Mouse (Mus musculus) layer of hippocampus, postnatal 14 days (tissue): ENCODE results near the gene Slc50a1. TPM values are rescaled to one million over a fixed set of nuclear protein-coding genes. Genes with fewer than 3 reads are reported as not detected.

Source experiments
- DNase-seq, 2 experiments: peaks; one replicate each; pipeline ENCODE4 v3.0.0; 2021 to 2022; ENCODE audit warnings: low spot score in 2 of 2, mixed read lengths in 1 of 2
- total RNA-seq, 2 experiments: library from RNA; stranded (reverse); gene quantifications; 2 replicates each; pipeline ENCODE4 v1.2.3; 2021

The Slc50a1 gene
- total RNA-seq, 2 experiments from 2014 or later = 37.1 to 40.2 TPM

DNA sequence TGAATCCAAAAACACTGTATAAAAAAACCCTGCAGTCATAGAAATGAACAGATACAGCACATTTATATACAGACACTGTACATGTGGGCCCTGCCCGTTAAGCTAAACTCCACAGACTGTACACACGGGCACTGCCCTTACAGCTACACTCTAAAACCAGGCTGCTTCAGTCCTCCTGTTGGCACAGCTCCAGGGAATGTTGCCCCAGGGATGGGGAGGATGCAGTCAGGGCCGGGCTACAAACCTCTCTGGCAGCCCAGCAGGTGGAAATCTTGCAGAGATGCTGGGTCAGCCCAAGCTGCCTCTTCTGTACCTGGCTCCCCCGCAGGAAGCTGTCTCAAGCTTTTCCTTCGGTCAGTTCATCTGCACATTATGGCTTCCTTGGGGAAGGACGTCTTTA is 1.4 kb upstream of the Slc50a1 start:
- DNase-seq = no peak

DNA sequence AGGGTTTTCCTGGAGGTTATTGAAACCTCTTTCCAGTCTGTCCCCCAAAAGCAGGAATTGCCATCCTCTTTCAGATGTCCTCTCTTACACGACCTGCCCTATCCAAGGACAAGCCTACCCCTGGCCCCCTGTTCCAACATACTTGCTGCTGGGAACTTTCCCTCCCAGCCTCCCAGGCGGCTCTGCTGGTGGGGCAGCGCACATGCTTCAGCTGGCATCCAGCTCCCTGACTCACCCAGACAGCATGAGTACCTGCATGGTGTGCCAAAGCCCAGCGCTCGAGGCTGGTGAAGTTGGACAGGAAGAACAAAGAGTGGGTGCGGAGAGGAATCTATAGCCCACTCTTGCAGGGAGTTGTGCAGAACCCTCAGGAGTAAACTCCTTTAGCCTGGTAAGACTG is 521 bp upstream of the Slc50a1 start:
- peak; percentile 48 to 66 for DNase-seq

DNA sequence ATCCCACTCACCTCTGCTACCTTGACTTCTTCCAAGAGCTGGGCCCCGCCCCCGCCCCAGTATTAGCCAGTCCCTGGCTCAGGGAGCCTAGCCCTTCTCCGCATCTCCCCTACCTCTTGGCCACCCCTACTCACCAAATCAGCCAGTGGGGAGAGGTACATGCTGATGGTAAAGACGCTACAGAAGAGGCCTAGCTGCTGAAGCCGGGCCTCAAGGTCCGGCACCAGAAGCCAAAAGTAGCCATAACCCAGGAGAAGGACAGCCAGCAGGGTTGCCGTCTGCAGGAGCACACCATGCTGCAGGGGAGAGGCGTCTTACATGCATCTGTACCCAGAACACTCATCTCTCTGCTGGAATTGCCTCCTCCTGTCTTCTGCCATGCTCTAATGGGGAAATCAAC is 1.5 kb downstream of the Slc50a1 start:
- DNase-seq = no peak

DNA sequence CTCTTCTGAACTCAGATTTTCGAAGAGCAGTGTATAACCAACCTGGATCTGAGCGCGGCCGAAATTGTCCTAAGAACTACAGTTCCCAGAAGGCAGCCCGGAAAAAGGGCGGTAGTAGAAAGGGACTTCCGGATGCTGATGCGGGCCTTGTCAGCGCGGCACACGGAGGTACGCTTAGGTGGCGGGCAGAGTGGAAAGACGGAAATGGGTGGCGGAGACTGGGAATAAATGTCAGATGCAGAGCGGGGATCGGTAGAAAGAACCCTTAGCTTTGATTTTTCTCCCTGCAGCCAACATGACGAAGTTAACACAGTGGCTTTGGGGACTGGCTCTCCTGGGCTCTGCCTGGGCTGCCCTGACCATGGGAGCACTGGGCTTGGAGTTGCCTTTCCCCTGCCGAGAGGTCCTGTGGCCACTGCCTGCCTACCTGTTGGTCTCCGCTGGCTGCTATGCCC is 3.9 kb downstream of the Slc50a1 start:
- peak; percentile 76 to 87 for DNase-seq

DNA sequence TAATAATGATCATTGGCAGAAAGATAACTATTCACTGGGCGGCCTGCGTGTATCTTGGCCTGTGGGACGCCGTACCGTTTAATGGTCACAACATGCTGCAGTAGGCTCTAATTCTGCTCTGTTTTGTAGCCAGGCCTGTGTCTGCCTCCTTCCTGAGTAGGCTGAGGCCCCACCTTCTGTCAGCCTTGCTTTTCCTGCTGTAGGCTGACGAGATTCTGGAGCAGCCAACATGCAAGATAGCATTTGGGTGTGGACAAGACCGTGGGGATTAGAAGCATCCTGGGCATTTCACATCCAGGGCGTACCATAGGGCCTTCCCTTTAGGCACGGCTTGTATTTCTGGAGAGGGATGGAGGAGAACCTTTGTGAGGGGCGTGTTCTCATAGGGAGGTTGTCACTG is 8.0 kb downstream of the Slc50a1 start:
- DNase-seq = no peak

DNA sequence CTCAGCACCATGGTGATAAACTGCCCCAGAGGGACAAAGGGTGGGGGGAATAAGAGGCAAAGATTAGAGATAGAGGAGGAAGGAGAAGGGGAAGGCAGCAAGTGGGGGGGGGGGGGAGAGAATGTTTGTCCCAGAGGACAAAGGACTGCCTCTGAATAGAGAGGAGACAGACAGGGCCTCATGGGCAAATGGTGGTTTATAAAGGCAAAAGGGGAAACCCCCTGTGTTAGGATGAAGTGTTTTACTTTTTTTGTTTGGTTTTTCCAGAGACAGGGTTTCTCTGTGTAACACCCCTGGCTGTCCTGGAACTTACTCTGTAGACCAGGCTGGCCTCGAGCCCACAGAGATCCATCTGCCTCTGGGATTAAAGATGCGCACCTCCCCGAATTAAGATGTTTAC is 10.2 kb downstream of the Slc50a1 start:
- no peak for DNase-seq

DNA sequence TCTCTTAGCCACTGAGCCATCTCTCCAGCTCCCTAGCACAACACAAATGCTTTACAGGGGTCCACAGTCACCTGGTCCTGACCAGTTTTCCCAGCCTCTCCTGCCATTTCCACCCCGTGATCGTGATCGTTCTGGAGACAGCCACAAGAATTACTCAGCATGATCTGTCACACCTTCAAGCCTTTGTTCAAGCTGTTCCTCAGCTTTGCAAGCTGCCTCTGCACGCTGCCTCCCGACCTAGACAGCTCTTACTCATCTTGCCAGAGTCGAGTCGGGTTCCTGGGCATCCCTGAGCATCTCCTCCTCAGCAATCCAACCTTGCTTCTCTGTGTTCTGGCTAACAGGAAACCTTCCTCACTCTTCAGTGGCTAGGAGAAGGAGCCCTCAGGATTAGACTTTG is 11.3 kb downstream of the Slc50a1 start, which contains the start of gene Dpm3:
Dpm3 (plus strand) TSS at position 283 of the 400 bp plus-strand sequence.
- no peak for DNase-seq

DNA sequence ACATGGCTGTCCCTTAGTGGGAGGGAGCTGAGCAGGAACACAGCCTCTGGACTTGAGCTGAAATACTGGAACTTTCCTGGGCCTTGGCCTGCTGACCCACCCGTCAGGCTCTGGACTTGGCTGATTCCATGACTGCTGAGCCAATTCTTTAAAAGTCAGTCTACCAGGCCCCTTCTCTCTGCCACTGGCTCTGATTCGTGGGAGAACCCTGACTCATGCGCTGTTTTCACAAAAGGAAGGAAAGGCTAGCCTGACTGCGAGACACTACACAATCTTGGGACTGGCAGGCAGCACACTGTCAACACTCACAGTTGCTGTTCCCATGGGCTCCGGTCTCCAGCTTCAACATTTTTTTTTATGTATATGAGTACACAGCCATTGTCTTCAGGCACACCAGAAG is 14.2 kb downstream of the Slc50a1 start:
- no peak for DNase-seq

DNA sequence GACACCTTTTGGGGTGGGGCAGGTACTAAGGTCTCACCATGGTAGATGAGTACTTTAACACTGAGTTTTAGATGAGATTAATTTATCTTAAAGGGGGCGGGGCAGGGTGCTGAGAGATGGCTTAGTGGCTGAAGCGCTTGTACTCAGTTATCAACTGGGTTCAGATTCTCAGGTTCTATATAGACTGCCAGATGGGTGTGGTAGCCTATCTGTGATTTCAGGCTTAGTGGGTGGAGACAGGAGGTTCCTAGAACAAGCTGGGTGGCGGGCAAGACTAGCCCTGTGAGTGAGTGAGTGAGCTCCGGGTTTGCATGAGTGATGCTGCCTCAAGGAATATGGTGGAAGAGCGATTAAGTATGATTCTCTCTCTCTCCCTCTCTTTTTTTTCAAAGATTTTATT is 15.4 kb downstream of the Slc50a1 start:
- no peak for DNase-seq

DNA sequence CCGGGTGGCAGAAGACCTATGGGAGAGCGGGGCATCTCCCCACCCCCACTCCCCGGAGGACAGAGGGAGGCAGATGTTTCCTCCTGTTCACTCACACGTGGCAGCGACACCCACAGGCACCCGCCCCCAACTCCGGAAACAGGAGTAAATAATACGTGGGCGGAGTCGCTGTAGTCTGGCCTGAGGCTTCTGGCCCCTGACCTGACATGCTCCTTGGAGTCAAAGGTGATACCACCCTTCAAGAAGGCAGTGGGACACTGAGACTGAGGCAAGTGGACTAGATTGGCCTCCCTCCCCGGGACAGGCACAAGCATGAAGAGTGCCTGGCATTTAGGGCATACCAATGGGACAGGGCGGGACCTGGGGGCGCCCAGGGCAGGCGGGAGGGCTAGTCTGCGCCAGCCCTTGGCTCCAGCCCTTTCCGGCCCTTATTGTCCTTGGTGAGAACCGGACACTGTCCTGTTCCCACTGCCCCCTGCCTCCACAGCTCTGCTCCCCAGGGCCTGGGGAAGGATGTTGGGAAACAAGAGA is 18.9 kb downstream of the Slc50a1 start:
- DNase-seq = no peak

DNA sequence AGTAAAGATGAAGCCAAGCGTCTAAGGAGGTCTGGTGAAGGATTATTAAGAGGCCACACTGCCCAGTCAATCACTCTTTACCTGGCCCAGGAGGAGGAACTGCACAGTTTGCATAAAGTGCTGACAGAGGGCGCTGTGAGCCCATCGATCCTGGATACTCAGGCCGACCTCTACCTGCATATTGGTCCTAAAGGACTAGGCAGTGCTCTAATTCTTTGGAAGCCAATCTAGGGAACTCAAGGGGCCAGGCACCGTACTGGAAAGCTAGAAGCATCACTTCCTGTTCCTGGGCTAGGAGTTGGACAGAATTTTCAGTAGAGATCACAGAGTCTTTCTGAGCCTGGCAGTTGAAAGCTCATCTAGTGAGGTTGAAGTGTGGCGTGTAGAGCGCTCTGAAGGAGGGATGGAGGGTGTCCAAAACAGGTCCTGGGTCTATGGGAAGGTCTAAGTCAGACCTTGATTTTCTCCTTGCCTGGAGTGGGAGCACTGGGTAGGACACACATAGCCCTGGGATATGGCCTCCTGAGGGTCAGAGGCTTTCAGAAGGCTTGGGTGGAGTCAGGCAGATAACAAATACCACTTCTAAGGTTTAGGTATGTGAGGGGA is 19.8 kb downstream of the Slc50a1 start:
- no peak for DNase-seq

DNA sequence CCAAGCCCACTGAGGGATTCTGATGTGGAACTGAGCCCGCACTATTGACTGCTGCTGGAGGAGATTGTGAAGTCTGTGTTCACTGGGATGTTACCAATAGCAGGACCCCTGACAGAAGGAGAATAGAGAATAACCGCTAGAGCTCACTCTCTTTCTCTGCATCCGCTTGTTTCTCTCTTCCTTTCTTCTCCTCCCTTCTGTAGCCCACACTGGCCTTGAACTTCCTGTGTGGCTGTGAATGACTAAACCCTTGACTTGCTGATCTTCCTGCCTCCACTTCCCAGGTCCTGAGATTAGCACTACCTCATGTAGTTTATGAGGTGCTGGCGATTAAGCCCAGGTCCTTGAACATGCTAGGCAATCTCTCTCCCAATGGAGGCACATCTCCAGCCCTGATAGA is 22.9 kb downstream of the Slc50a1 start:
- no peak for DNase-seq

DNA sequence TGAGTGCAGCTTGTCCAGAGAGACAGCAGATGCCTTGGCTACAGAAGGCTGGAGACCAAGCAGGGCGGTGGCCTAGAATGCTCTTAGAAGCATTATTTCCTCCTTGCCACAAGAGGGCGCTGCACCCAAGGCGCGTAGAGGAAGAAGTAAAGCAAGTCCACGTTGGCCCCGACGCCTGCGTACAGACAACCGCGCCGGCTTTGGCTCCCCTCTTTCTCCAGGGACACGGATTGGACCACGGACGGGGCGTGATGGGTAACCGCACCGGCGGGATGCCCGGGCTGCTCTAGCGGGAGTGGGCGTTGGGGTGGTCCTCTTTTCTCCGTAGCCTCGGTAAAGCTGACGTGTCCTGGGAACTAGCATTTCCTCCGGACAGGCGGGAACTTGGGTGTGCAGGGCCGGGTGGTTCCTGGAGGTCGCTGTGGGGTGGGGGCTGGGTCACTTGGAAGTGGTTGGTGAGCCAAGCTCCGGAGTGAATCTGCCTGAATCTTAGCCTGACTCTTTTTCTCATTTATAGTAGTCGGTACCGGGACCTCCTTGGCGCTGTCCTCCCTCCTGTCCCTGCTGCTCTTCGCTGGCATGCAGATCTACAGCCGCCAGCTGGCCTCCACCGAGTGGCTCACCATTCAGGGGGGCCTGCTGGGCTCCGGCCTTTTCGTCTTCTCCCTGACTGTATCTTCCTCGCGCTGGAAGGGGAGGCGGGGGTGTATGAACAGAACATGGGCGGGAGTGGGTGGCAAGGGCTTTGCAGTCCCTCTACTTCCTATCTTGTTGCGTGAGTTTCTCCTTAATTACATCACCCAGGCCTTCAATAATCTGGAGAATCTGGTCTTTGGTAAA is 23.9 kb downstream of the Slc50a1 start, which contains the start of gene Trim46:
Trim46 (minus strand) TSS at position 49 of the 840 bp plus-strand sequence.
- DNase-seq = peak; percentile 87 to 93

DNA sequence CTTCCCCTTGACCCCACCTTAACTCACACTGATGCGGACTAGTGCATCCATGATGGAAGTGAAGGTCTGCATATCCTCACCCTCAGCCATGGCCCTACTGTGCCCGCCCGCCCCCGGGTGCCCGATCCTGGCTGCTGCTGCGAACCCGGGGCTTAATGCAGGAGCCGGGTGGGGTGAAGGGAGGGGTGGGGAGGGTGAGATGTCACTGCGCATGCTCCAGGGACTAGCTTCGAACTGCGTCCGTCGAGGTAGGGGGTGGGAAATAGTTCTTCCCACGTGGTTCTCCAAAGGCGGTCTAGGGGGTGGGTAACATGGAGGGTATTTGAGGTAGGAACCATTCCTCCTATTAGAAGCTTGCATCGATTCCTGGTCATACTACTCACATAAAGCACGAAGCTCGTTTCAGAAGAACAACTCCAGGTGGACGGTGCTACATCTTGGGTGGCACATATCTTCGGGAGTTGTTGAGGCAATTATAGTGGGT is 24.6 kb downstream of the Slc50a1 start, which contains the start of gene Krtcap2:
Krtcap2 (plus strand) TSS at position 279 of the 484 bp plus-strand sequence.
- DNase-seq = peak; percentile 64 to 85

DNA sequence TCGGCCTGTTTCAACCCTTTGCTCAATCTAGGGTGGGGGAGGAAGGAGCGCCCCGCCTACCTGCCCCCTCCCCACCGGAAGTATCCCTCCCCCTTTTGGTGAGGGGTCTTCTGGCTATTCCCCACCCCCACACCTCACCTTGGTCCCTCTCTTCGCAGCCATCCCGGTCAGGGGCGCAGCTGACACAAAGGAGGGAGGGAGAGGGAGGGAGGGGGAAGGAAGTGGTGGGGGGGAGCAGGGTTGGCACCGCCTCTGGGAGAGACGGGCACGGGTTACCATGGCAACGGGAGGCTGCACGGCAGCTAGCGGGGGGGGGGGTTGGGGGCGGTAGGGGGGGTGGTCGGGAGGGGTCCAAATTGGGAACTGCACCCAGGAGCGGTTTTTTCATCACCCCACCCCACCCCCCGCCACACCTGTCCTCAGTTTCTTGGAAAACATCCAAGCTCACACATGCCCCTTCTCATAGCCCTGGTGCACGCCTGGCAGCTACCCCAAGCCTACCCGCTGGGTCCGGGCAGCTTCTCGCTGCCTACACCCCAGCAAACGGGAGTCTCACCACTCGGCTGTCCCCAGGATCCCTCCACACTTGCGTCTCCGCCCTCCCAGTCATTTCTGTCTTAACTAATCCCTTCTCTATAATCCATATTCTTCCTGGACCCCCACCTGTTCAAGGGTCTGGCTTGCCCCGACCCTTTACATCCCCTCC is 25.2 kb downstream of the Slc50a1 start:
- DNase-seq = peak; percentile 73 to 81

DNA sequence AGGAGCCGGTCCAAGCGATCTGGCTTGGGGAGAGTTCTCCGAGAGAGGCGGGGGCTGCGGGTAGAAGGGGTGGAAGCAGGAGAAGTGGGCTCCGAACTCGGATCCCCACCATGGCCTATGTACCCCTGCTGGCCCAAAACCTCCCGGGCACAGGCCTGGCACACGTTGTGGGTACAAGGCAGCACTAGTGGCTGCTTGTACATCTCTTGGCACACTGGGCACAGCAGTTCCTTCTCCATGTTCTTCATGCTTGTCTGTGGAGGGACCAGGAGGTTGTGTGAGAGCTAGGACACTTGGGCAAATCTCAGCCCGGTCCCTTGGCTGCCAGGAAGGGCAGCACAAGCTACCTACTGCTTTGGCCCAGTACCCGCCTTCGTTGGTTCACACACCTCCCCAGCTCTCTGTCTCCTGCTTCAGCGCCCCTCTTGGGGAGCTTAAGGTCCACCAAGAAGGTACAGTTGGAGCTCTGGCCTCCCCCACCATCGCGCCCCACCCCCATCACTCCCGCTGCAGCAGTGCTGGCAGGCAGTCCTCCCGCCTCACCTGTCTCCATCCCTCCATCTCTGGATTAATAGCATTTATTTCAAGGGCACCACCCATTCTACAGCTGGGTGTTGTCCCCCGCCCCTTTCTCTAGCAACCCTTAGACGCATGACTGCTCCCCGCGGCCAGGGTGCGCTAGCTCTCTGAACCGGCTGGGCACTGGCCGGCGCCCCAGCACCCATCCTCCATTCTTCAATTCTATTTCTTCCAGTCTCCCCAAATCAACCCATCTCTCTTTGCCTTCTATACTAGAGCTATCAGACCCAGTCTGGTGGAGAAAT is 26.0 kb downstream of the Slc50a1 start:
- DNase-seq = no peak

DNA sequence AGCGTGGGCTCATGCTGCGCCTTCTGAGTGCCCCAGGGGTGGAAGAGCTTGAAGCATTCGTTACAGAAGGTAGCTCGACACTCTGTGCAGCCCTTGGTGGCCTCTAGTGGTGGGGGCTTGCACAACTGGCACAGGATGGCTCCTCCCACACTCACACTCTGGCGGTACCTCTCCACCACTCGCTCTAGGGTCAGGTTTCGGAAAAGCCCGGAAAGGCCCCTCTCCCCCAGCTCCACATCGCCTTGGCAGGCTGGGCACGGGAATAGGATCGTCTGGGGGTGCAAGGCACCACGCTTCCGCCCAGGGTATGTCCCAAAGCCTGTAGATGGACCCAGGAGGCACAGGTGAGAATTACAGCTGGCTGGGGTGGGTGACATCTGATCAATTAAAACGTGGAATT is 26.8 kb downstream of the Slc50a1 start:
- no peak for DNase-seq

DNA sequence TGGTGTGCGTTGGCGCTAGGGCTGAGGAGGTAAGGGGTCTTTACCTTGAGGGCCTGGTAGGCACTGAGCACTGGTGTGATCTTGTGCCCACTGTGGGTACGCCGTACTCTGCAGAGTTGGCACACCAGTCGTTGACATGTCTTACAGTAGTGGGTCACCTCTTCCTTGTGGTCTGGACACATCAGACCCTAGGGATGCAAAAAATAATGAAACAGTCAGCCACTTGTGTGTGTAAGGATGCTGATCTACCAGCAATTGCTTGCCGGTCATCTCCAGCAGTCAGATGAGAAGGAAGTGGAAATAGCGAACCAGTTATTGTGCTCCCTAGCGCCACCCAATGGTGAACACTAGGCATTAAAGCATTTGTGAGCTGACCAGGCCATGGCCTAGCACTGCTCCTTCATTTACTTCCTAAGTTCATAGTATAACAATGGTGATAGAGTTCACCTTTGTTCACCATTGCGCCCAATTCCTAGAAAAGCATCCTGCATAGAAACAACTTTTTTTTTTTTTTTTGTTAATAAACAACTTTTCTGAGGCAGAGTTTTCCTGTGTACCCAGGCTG is 28.0 kb downstream of the Slc50a1 start:
- DNase-seq = no peak

DNA sequence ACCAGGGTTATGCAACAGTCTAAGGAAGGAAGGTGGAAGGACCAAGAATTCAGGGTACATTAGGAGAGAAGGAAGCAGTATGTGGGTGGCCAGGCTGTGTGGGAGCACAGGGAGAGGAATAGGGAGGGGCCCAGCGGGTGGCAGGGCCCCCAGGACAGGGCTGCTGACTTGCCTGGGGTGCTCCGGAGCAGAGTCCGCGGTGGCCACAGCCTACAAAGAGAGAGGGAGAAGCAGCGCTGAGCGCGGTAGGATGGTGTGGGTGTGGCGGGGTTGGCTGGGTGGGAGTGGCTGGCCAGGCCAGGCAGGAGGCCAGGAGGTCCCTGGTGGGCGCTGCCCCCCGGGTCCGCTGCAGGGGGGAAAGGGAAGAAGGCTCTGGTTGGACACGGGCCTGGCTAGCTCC is 31.9 kb downstream of the Slc50a1 start:
- no peak for DNase-seq

DNA sequence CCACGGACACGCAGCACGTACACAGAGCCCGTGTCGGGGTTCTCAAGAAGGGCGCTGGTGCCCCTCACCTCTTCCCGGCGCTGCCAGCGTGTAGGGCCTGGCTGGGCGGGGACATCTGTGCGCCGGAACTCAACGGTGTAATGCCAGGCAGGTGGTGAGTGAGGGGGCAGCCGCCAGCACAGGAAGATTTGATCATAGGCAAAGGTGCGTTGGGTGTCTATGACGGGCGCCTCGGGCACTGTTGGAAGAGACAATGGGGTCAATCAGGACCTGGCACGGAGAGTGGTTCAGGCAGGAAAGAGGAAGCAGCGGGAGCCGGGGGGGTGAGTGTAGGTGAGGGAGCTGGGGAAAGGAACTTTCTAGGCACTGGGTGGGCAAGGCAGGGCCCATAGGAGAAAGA is 32.7 kb downstream of the Slc50a1 start:
- DNase-seq = no peak
